Mouse (Mus musculus) heart, embryonic 13.5 days (tissue): ENCODE measurements around the gene Dedd2. TPM values are rescaled to one million over a fixed set of nuclear protein-coding genes. Genes with fewer than 3 reads are reported as not detected.

ENCODE experiments used
- ATAC-seq: fragments of 200-750 bp; cut with Nextera tagmentation; 2 replicates; pipeline ENCODE4 v1.8.0; 2017; ENCODE audit warnings: moderate TSS enrichment; ENCODE audit not compliant: insufficient number of reproducible peaks, low FRiP score, low TSS enrichment; ENCODE audit errors: extremely low read depth
- H3K27ac ChIP-seq: fragments of 300-500 bp; sonication (generic); replicated peaks from 2 replicates; pipeline ENCODE4 v1.5.1; 2015; ENCODE audit warnings: moderate library complexity, mild to moderate bottlenecking, inconsistent platforms
- H3K27me3 ChIP-seq: fragments of 300-500 bp; sonication (generic); replicated peaks from 2 replicates; pipeline ENCODE4 v1.6.1; 2015; ENCODE audit warnings: mild to moderate bottlenecking, inconsistent platforms
- H3K36me3 ChIP-seq: fragments of 300-500 bp; sonication (generic); 2 replicates; pipeline ENCODE4 v1.6.1; 2015; ENCODE audit warnings: mild to moderate bottlenecking, inconsistent platforms
- H3K4me1 ChIP-seq: fragments of 300-500 bp; sonication (generic); 2 replicates; pipeline ENCODE4 v1.6.1; 2015; ENCODE audit warnings: inconsistent platforms
- H3K4me2 ChIP-seq: fragments of 300-500 bp; sonication (generic); 2 replicates; pipeline ENCODE4 v1.6.1; 2015; ENCODE audit warnings: inconsistent platforms, mild to moderate bottlenecking, moderate library complexity
- H3K4me3 ChIP-seq: fragments of 300-500 bp; sonication (generic); 2 replicates; pipeline ENCODE4 v1.5.1; 2015; ENCODE audit warnings: moderate library complexity, mild to moderate bottlenecking, inconsistent platforms
- H3K9ac ChIP-seq: fragments of 300-500 bp; sonication (generic); 2 replicates; pipeline ENCODE4 v1.6.1; 2015; ENCODE audit warnings: inconsistent platforms, mild to moderate bottlenecking, moderate library complexity
- H3K9me3 ChIP-seq: fragments of 300-500 bp; sonication (generic); 2 replicates; pipeline ENCODE4 v1.6.1; 2016; ENCODE audit warnings: inconsistent platforms
- WGBS: fragments of 180-500 bp; shearing (Covaris S2); methylation state at CpG from one replicate; pipeline ENCODE4 v1.1.7; 2015; ENCODE audit warnings: mixed read lengths; 5-methylcytosine and 5-hydroxymethylcytosine counted together
- polyA plus RNA-seq: library from polyadenylated mRNA; unstranded; fragments of >200 nt; fragmentation: Nextera tagmentation; extraction: Ambion mirVana; gene quantifications from 2 replicates; pipeline ENCODE4 v1.2.1, GENCODE M21; 2015

The Dedd2 gene
- polyA plus RNA-seq, 1 experiment from 2014 or later = 5.3 TPM

- ATAC-seq = no peak
- WGBS = 20% methylated on average over 8 of the region's 8 CpGs
- H3K27me3 ChIP-seq = no peaks in the 10 kb centered on the region
These were observed 31.4 kb upstream of the Dedd2 start for GRCm38 (mm10) chr7:25251822-25252221.

GRCm38 (mm10) chr7:25251071-25251791 is 30.8 kb upstream of the Dedd2 start:
- Histone ChIP-seq H3K27ac (peak overlapping the region; percentile 100), H3K9ac (peak overlapping the region; percentile 100), H3K36me3 (peaks cover under 1% of the 10 kb centered on the region; the same call in 1 of the 2 replicates), H3K4me1 (peaks cover 39% of the 10 kb centered on the region), H3K9me3 (no peaks in the 10 kb centered on the region), H3K4me2 (peak overlapping the region; percentile 96), H3K4me3 (peak overlapping the region; percentile 99), H3K27me3 (no peaks in the 10 kb centered on the region)
- no peak for ATAC-seq
- 2% methylated on average over 22 of the region's 22 CpGs for WGBS

More at GRCm38 (mm10) chr7:25251822-25252221, 31.4 kb upstream of the Dedd2 start:
- Histone ChIP-seq H3K4me3 (peak overlapping the region; percentile 99), H3K9me3 (no peaks in the 10 kb centered on the region), H3K4me1 (peaks cover 33% of the 10 kb centered on the region), H3K9ac (peak overlapping the region; percentile 100), H3K36me3 (no peaks in the 10 kb centered on the region), H3K4me2 (peak overlapping the region; percentile 96), H3K27ac (peak overlapping the region; percentile 100)

- Histone ChIP-seq H3K4me3 (peak within 1 kb of the TSS; percentile 99), H3K4me2 (peak within 1 kb of the TSS; percentile 96), H3K27me3 (no peaks in the 10 kb centered on the region), H3K9ac (peak within 1 kb of the TSS; percentile 100), H3K36me3 (peaks cover 9% of the 10 kb centered on the region), H3K27ac (peak within 1 kb of the TSS; percentile 100), H3K4me1 (peaks cover 47% of the 10 kb centered on the region), H3K9me3 (no peaks in the 10 kb centered on the region)
- ATAC-seq = peak; percentile 75
- WGBS = 1% methylated on average over 70 of the region's 81 CpGs
These were observed 29.9 kb upstream of the Dedd2 start, which contains the start of gene Erf for GRCm38 (mm10) chr7:25250141-25250972. Erf (minus strand) TSS chr7:25250761.

- peak overlapping the region; percentile 99 for H3K4me3 ChIP-seq
- no peaks in the 10 kb centered on the region for H3K9me3 ChIP-seq
- peaks cover 56% of the 10 kb centered on the region for H3K4me1 ChIP-seq
- peak; percentile 37 for ATAC-seq
- no peaks in the 10 kb centered on the region for H3K27me3 ChIP-seq
- peak overlapping the region; percentile 100 for H3K27ac ChIP-seq
- H3K9ac ChIP-seq = peak overlapping the region; percentile 100
- under 1% methylated on average over 38 of the region's 73 CpGs for WGBS
- peak overlapping the region; percentile 96 for H3K4me2 ChIP-seq
- H3K36me3 ChIP-seq = peaks cover 18% of the 10 kb centered on the region
These were observed 29.1 kb upstream of the Dedd2 start for GRCm38 (mm10) chr7:25249314-25250140.

GRCm38 (mm10) chr7:25248846-25249313 is 28.5 kb upstream of the Dedd2 start:
- ATAC-seq = no peak; the same call in 1 of the 2 replicates
- H3K4me1 ChIP-seq = peaks cover 61% of the 10 kb centered on the region
- WGBS = under 1% methylated on average over 25 of the region's 25 CpGs

GRCm38 (mm10) chr7:25248018-25248647 is 27.7 kb upstream of the Dedd2 start:
- Histone ChIP-seq H3K36me3 (peaks cover 32% of the 10 kb centered on the region), H3K9ac (peak overlapping the region; percentile 100), H3K27ac (peak overlapping the region; percentile 100), H3K9me3 (no peaks in the 10 kb centered on the region), H3K4me2 (peak overlapping the region; percentile 96), H3K4me3 (peak overlapping the region; percentile 99), H3K27me3 (no peaks in the 10 kb centered on the region), H3K4me1 (peaks cover 68% of the 10 kb centered on the region)
- 1% methylated on average over 18 of the region's 18 CpGs for WGBS
- ATAC-seq = no peak

More at GRCm38 (mm10) chr7:25248846-25249313, 28.5 kb upstream of the Dedd2 start:
- peaks cover 24% of the 10 kb centered on the region for H3K36me3 ChIP-seq
- H3K27me3 ChIP-seq = no peaks in the 10 kb centered on the region
- H3K9ac ChIP-seq = peak overlapping the region; percentile 100
- peak overlapping the region; percentile 100 for H3K27ac ChIP-seq
- H3K4me2 ChIP-seq = peak overlapping the region; percentile 96
- peak overlapping the region; percentile 99 for H3K4me3 ChIP-seq
- no peaks in the 10 kb centered on the region for H3K9me3 ChIP-seq

- WGBS = 10% methylated on average over 3 of the region's 3 CpGs
- peaks cover 71% of the 10 kb centered on the region for H3K4me1 ChIP-seq
These were observed 27.1 kb upstream of the Dedd2 start for GRCm38 (mm10) chr7:25247498-25247897.

GRCm38 (mm10) chr7:25246759-25247137 is 26.3 kb upstream of the Dedd2 start:
- Histone ChIP-seq H3K4me2 (peak overlapping the region; percentile 96), H3K36me3 (peaks cover 46% of the 10 kb centered on the region), H3K4me3 (peak overlapping the region; percentile 99), H3K4me1 (peaks cover 65% of the 10 kb centered on the region), H3K9ac (peak overlapping the region; percentile 100), H3K27me3 (no peaks in the 10 kb centered on the region), H3K9me3 (no peaks in the 10 kb centered on the region), H3K27ac (peak overlapping the region; percentile 100)
- ATAC-seq = no peak
- 35% methylated on average over 4 of the region's 4 CpGs for WGBS

More at GRCm38 (mm10) chr7:25247498-25247897, 27.1 kb upstream of the Dedd2 start:
- Histone ChIP-seq H3K9me3 (no peaks in the 10 kb centered on the region), H3K9ac (peak overlapping the region; percentile 100), H3K27me3 (no peaks in the 10 kb centered on the region), H3K4me3 (peak overlapping the region; percentile 99), H3K36me3 (peaks cover 38% of the 10 kb centered on the region), H3K4me2 (peak overlapping the region; percentile 96), H3K27ac (peak overlapping the region; percentile 100)
- no peak for ATAC-seq

GRCm38 (mm10) chr7:25246079-25246758 is 25.8 kb upstream of the Dedd2 start:
- Histone ChIP-seq H3K27ac (peak overlapping the region; percentile 100), H3K9me3 (no peaks in the 10 kb centered on the region), H3K9ac (peak overlapping the region; percentile 100), H3K4me3 (peak overlapping the region; percentile 99), H3K4me2 (peak overlapping the region; percentile 96), H3K27me3 (no peaks in the 10 kb centered on the region), H3K4me1 (peaks cover 65% of the 10 kb centered on the region), H3K36me3 (peaks cover 51% of the 10 kb centered on the region)
- no peak for ATAC-seq
- WGBS = 53% methylated on average over 20 of the region's 20 CpGs
